Mouse (Mus musculus) liver, postnatal 0 days (tissue): ENCODE results near the gene Eef1akmt2.

Experiments used
- CTCF ChIP-seq: sonication (generic); IDR thresholded peaks from 2 replicates; pipeline ENCODE4 v1.5.1; 2016; ENCODE audit warnings: antibody characterized with exemption, low read depth
- EP300 ChIP-seq: IDR thresholded peaks from 2 replicates; pipeline ENCODE4 v1.6.1; 2016; ENCODE audit warnings: antibody characterized with exemption, low read depth, mild to moderate bottlenecking

GRCm38 (mm10) chr7:132810368-132810767 is 42.1 kb downstream of the Eef1akmt2 start:
- no peak for TF ChIP-seq CTCF
- no peak for TF ChIP-seq EP300
